ENCODE assay signal across 11 mouse cellular contexts in the genomic region with DNA sequence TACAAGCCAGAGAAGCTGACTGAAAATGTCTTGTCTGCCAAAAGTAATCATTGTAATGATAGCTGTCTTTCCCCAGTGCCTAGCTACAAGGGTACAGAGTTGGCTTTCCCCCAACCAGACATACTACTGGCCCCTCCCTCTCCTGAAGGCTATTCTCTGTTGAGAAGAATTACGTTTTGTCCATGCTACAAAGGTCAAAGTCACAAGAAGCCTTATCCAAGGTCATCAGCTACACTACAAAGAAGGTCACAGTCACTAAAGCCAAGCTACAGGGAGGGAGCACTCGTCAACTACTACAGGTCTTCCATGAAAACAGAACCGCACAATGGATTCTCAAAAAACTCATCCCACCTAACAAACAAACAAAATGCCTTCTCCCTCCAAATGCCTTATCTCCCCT. TPM values are rescaled to one million over a fixed set of nuclear protein-coding genes. Genes with fewer than 3 reads are reported as not detected.
DNase-seq lines count a peak whose midpoint lies in the region; ATAC-seq and TF ChIP-seq lines count a peak whose summit lies in the region.
"Had no signal": no experiment of that assay in that cellular context is flagged by ENCODE, and none has a peak within 500 bp of the region (broad histone marks: within the 10 kb centered on the region; RNA-seq: fewer than 3 reads in every experiment).

No protein-coding gene starts in this region.

- H3K4me2 ChIP-seq in hindbrain, embryonic 15.5 days = no peak overlapping the region
- no peak overlapping the region for H3K4me2 ChIP-seq in hindbrain, embryonic 16.5 days (ENCODE audit: low read length)
- no peak overlapping the region for H3K4me2 ChIP-seq in lung, embryonic 15.5 days
- H3K4me2 ChIP-seq in heart, embryonic 16.5 days (ENCODE audit: low read depth, low read length) = no peak overlapping the region

- H3K9me3 ChIP-seq in hindbrain, embryonic 15.5 days = no peaks in the 10 kb centered on the region
- no peaks in the 10 kb centered on the region for H3K9me3 ChIP-seq in hindbrain, embryonic 16.5 days (ENCODE audit: control insufficient read depth, low read length)
- H3K9me3 ChIP-seq in lung, embryonic 15.5 days = no peaks in the 10 kb centered on the region
- no peaks in the 10 kb centered on the region for H3K9me3 ChIP-seq in heart, embryonic 16.5 days (replicated peaks; ENCODE audit: control insufficient read depth, low read length)

- no peak overlapping the region for H3K4me3 ChIP-seq in hindbrain, embryonic 15.5 days
- H3K4me3 ChIP-seq in hindbrain, embryonic 16.5 days (ENCODE audit: low read length) = no peak overlapping the region
- H3K4me3 ChIP-seq in lung, embryonic 15.5 days = no peak overlapping the region
- H3K4me3 ChIP-seq in lung, adult 2 months (replicated peaks; ENCODE audit: extremely low read depth, low read depth, low read length) = no peak overlapping the region
- no peak overlapping the region for H3K4me3 ChIP-seq in heart, embryonic 16.5 days (ENCODE audit: low read length)

- H3K36me3 ChIP-seq in hindbrain, embryonic 15.5 days = no peaks in the 10 kb centered on the region
- H3K36me3 ChIP-seq in hindbrain, embryonic 16.5 days (ENCODE audit: control insufficient read depth, insufficient read depth, low read length) = 0 out of 2 replicates have a peak, but pooled peaks cover 3% of the 10 kb centered on the region
- H3K36me3 ChIP-seq in lung, embryonic 15.5 days = no peaks in the 10 kb centered on the region
- H3K36me3 ChIP-seq in heart, embryonic 16.5 days (ENCODE audit: control insufficient read depth, insufficient read depth) = no peaks in the 10 kb centered on the region

- H3K9ac ChIP-seq in hindbrain, embryonic 15.5 days = no peak overlapping the region
- H3K9ac ChIP-seq in hindbrain, embryonic 16.5 days (ENCODE audit: low read depth, low read length) = no peak overlapping the region
- no peak overlapping the region for H3K9ac ChIP-seq in lung, embryonic 15.5 days
- no peak overlapping the region for H3K9ac ChIP-seq in heart, embryonic 16.5 days (ENCODE audit: low read length)

- TF ChIP-seq POLR2A in lung, adult 2 months (IDR thresholded peaks at IDR 0.05; ENCODE audit: borderline replicate concordance, extremely low read depth, low read depth, low read length) = no peak

- ATAC-seq in hindbrain, embryonic 15.5 days (ENCODE audit: low FRiP score, low read depth) = no peak
- ATAC-seq in hindbrain, embryonic 16.5 days = no peak
- no peak for ATAC-seq in lung, embryonic 15.5 days (ENCODE audit: borderline replicate concordance, extremely low read depth, low FRiP score, low TSS enrichment)
- no peak for ATAC-seq in heart, embryonic 16.5 days (replicated peaks; ENCODE audit: extremely low read depth, insufficient read depth, low FRiP score)
- ATAC-seq: forebrain, embryonic 16.5 days had no signal

- peak overlapping the region; percentile 17; the same call in 1 of the 2 replicates for H3K27ac ChIP-seq in hindbrain, embryonic 15.5 days (replicated peaks)
- no peak overlapping the region for H3K27ac ChIP-seq in hindbrain, embryonic 16.5 days (ENCODE audit: low read depth, low read length)
- peak overlapping the region; percentile 79 for H3K27ac ChIP-seq in lung, embryonic 15.5 days
- peak overlapping the region; percentile 85 for H3K27ac ChIP-seq in heart, embryonic 16.5 days (ENCODE audit: low read length)

- 69% methylated on average over 3 of the region's 3 CpGs for WGBS in hindbrain, embryonic 15.5 days
- WGBS in hindbrain, embryonic 16.5 days = 60% methylated on average over 3 of the region's 3 CpGs
- 62% methylated on average over 3 of the region's 3 CpGs for WGBS in lung, embryonic 15.5 days
- 51% methylated on average over 3 of the region's 3 CpGs for WGBS in lung, adult 2 months
- WGBS in heart, embryonic 16.5 days = 64% methylated on average over 3 of the region's 3 CpGs

- peak; percentile 41 for DNase-seq in adrenal gland, adult 8-10 months
- no peak for DNase-seq in adrenal gland, postnatal 4 days (ENCODE audit: low spot score in 2 of 2)
- DNase-seq in lung, adult 2 months = no peak
- DNase-seq in cerebellum, adult 18-20 months = no peak
- DNase-seq: retina, postnatal 1 day; thymus, postnatal 4 days had no signal

- no peak for TF ChIP-seq CTCF in lung, adult 2 months (IDR thresholded peaks at IDR 0.05; ENCODE audit: insufficient read depth, low read length)

- H3K27me3 ChIP-seq in hindbrain, embryonic 15.5 days = no peaks in the 10 kb centered on the region
- no peaks in the 10 kb centered on the region for H3K27me3 ChIP-seq in hindbrain, embryonic 16.5 days (replicated peaks; ENCODE audit: control insufficient read depth, insufficient read depth, low read length)
- H3K27me3 ChIP-seq in lung, embryonic 15.5 days = no peaks in the 10 kb centered on the region
- no peaks in the 10 kb centered on the region for H3K27me3 ChIP-seq in heart, embryonic 16.5 days (ENCODE audit: control insufficient read depth, insufficient read depth, low read length)

- peaks cover 11% of the 10 kb centered on the region; the same call in 1 of the 2 replicates for H3K4me1 ChIP-seq in hindbrain, embryonic 15.5 days (replicated peaks)
- no peaks in the 10 kb centered on the region for H3K4me1 ChIP-seq in hindbrain, embryonic 16.5 days (ENCODE audit: control insufficient read depth, insufficient read depth, low read depth, low read length)
- H3K4me1 ChIP-seq in lung, embryonic 15.5 days = peaks cover 21% of the 10 kb centered on the region
- peaks cover 28% of the 10 kb centered on the region for H3K4me1 ChIP-seq in lung, adult 2 months (ENCODE audit: control insufficient read depth, insufficient read depth, low read length)
- H3K4me1 ChIP-seq in heart, embryonic 16.5 days (ENCODE audit: control insufficient read depth, insufficient read depth, low read length) = peaks cover 12% of the 10 kb centered on the region

RNA-seq across cellular contexts. Expression of a gene that starts 49.7 kb away (rescaled TPM):
- 100 to 1,000 TPM; 137 to 199 (median 157) TPM for total RNA-seq in adrenal gland, adult 8-10 months (2022)
- total RNA-seq in adrenal gland, postnatal 4 days (2021) = 100 to 1,000 TPM; 176 to 202 TPM
- polyA plus RNA-seq in hindbrain, embryonic 15.5 days (2015; fragmentation: Nextera tagmentation; extraction: Ambion mirVana) = 69.2 and 71.9 TPM in 2 replicates
- polyA plus RNA-seq in hindbrain, embryonic 16.5 days (2015; fragmentation: Nextera tagmentation; extraction: Ambion mirVana) = 61.0 and 62.2 TPM in 2 replicates
- 64.2 and 73.1 TPM in 2 replicates for polyA plus RNA-seq in lung, embryonic 15.5 days (2015; fragmentation: Nextera tagmentation; extraction: Ambion mirVana)
- polyA plus RNA-seq in lung, adult 2 months (2012; rRNA removed) = 216 and 249 TPM in 2 replicates
- 47.1 and 58.8 TPM in 2 replicates for polyA plus RNA-seq in heart, embryonic 16.5 days (2015; fragmentation: Nextera tagmentation; extraction: Ambion mirVana)
